Mouse (Mus musculus) stomach, adult 2 months (tissue): ENCODE data around the gene Gzme. TPM values are rescaled to one million over a fixed set of nuclear protein-coding genes. Genes with fewer than 3 reads are reported as not detected.

Experiments used
- polyA plus RNA-seq: library from polyadenylated mRNA; depleted of rRNA; stranded (reverse); fragments of >200 nt; gene quantifications from 2 replicates; pipeline ENCODE4 v1.2.3, GENCODE M21; 2012; rRNA removed

Gzme gene
- polyA plus RNA-seq, result not detected in 2 replicates

GRCm38 (mm10) chr14:56120525-56120924 is at the start of gene Gzme:
Gzme (minus strand) TSS chr14:56120625.

GRCm38 (mm10) chr14:56159479-56159878 is 39.1 kb upstream of the Gzme start, which contains the start of gene Gzmg:
Gzmg (minus strand) TSS chr14:56159579.

GRCm38 (mm10) chr14:56132508-56132907 is 12.1 kb upstream of the Gzme start, which contains the start of gene Gzmd:
Gzmd (minus strand) TSS chr14:56132608.

GRCm38 (mm10) chr14:56102386-56102785 is 18.0 kb downstream of the Gzme start, which contains the start of gene Ctsg:
Ctsg (minus strand) TSS chr14:56102574.

GRCm38 (mm10) chr14:56085167-56085566 is 35.3 kb downstream of the Gzme start, which contains the start of gene Mcpt8:
Mcpt8 (minus strand) TSS chr14:56085273.

Other genes with a start within 250 kb of the Gzme start
- 0.11 and 0.34 TPM in 2 replicates for gene Cbln3, start 236.2 kb downstream of the Gzme start, polyA plus RNA-seq
- 13.9 and 14.7 TPM in 2 replicates for gene Khnyn, start 235.7 kb downstream of the Gzme start, polyA plus RNA-seq
- gene Sdr39u1, start 220.3 kb downstream of the Gzme start, polyA plus RNA-seq, result 17.2 and 19.5 TPM in 2 replicates
- gene Cma1, start 175.9 kb downstream of the Gzme start, polyA plus RNA-seq, result 1.3 and 3.1 TPM in 2 replicates
- gene Cma2, start 169.6 kb downstream of the Gzme start, polyA plus RNA-seq, result not detected in 2 replicates
- gene Mcpt1, start 102.7 kb downstream of the Gzme start, polyA plus RNA-seq, result 16.9 and 47.6 TPM in 2 replicates
- not detected in 2 replicates for gene Mcpt9, start 90.1 kb downstream of the Gzme start, polyA plus RNA-seq
- 7.9 and 8.6 TPM in 2 replicates for gene Mcpt2, start 78.6 kb downstream of the Gzme start, polyA plus RNA-seq
- gene Mcpt4, start 58.3 kb downstream of the Gzme start, polyA plus RNA-seq, result 1.5 and 2.9 TPM in 2 replicates
- gene Mcpt8, start 35.4 kb downstream of the Gzme start, polyA plus RNA-seq, result not detected in 2 replicates
- not detected in 2 replicates for gene Ctsg, start 18.1 kb downstream of the Gzme start, polyA plus RNA-seq
- gene Gzmd, start 12.0 kb upstream of the Gzme start, polyA plus RNA-seq, result not detected in 2 replicates
- not detected in 2 replicates for gene Gzmg, start 39.0 kb upstream of the Gzme start, polyA plus RNA-seq
- not detected in 2 replicates for gene Gzmn, start 54.0 kb upstream of the Gzme start, polyA plus RNA-seq
- gene Gzmf, start 90.8 kb upstream of the Gzme start, polyA plus RNA-seq, result not detected in 2 replicates
- not detected in 2 replicates for gene Gzmc, start 114.0 kb upstream of the Gzme start, polyA plus RNA-seq
- 0.08 and 0.09 TPM in 2 replicates for gene Gzmb, start 141.6 kb upstream of the Gzme start, polyA plus RNA-seq
- 0.25 TPM in 1 of 2 replicates, not detected in the other for gene Atp12a, start 244.4 kb upstream of the Gzme start, polyA plus RNA-seq